Mouse (Mus musculus) midbrain, postnatal 0 days (tissue): ENCODE data around the gene Gm42688. TPM values are rescaled to one million over a fixed set of nuclear protein-coding genes. Genes with fewer than 3 reads are reported as not detected.

ENCODE experiments used
- ATAC-seq: fragments of 200-750 bp; cut with Nextera tagmentation; 2 replicates; pipeline ENCODE4 v1.8.0; 2017; ENCODE audit warnings: moderate number of reproducible peaks, mild to moderate bottlenecking, moderate TSS enrichment, moderate library complexity; ENCODE audit not compliant: low FRiP score
- DNase-seq: peaks from one replicate; pipeline ENCODE4 v3.0.0-alpha.2; 2015; ENCODE audit warnings: low spot score
- H3K27ac ChIP-seq: fragments of 300-500 bp; sonication (generic); 2 replicates; pipeline ENCODE4 v1.5.1; 2014; ENCODE audit warnings: low read depth, mild to moderate bottlenecking, low read length, mixed read lengths
- H3K27me3 ChIP-seq: fragments of 300-500 bp; sonication (generic); 2 replicates; pipeline ENCODE4 v1.6.1; 2014; ENCODE audit warnings: low read length, control low read depth, mixed read lengths; ENCODE audit not compliant: insufficient read depth
- H3K36me3 ChIP-seq: fragments of 300-500 bp; sonication (generic); 2 replicates; pipeline ENCODE4 v1.6.1; 2014; ENCODE audit warnings: low read length, control low read depth, mixed read lengths; ENCODE audit not compliant: insufficient read depth
- H3K4me1 ChIP-seq: fragments of 300-500 bp; sonication (generic); 2 replicates; pipeline ENCODE4 v1.6.1; 2014; ENCODE audit warnings: mild to moderate bottlenecking, control low read depth, antibody characterized with exemption, low read length, mixed read lengths; ENCODE audit not compliant: insufficient read depth
- H3K4me2 ChIP-seq: fragments of 300-500 bp; sonication (generic); 2 replicates; pipeline ENCODE4 v1.6.1; 2014; ENCODE audit warnings: low read depth, mild to moderate bottlenecking, low read length, mixed read lengths; ENCODE audit not compliant: poor library complexity, severe bottlenecking
- H3K4me3 ChIP-seq: fragments of 300-500 bp; sonication (generic); 2 replicates; pipeline ENCODE4 v1.5.1; 2014; ENCODE audit warnings: low read depth, mild to moderate bottlenecking, low read length, moderate library complexity
- H3K9ac ChIP-seq: fragments of 300-500 bp; sonication (generic); replicated peaks from 2 replicates; pipeline ENCODE4 v1.6.1; 2014; ENCODE audit warnings: mild to moderate bottlenecking, low read length, moderate library complexity, mixed read lengths; ENCODE audit not compliant: poor library complexity, severe bottlenecking
- H3K9me3 ChIP-seq: fragments of 300-500 bp; sonication (generic); 2 replicates; pipeline ENCODE4 v1.6.1; 2016; ENCODE audit warnings: low read length, control low read depth
- CTCF ChIP-seq: IDR thresholded peaks from 2 replicates; pipeline ENCODE4 v1.5.1; 2016; ENCODE audit warnings: antibody characterized with exemption, mild to moderate bottlenecking
- WGBS: fragments of 180-500 bp; shearing (Covaris S2); extraction: QIAGEN DNeasy Blood & Tissue Kit; methylation state at CpG from one replicate; pipeline ENCODE4 v1.1.7; 2014; 5-methylcytosine and 5-hydroxymethylcytosine counted together
- polyA plus RNA-seq: library from polyadenylated mRNA; unstranded; fragments of >200 nt; fragmentation: Nextera tagmentation; extraction: Ambion mirVana; gene quantifications from 2 replicates; pipeline ENCODE4 v1.2.1, GENCODE M21; 2015
- total RNA-seq: library from RNA; depleted of rRNA; stranded (reverse); fragments of >200 nt; gene quantifications from 2 replicates; pipeline ENCODE4 v1.2.3, GENCODE M21; 2014; rRNA removed

Gm42688 gene
- total RNA-seq (4.4 and 8.1 TPM in 2 replicates), polyA plus RNA-seq (3.5 and 4.4 TPM in 2 replicates)

DNA sequence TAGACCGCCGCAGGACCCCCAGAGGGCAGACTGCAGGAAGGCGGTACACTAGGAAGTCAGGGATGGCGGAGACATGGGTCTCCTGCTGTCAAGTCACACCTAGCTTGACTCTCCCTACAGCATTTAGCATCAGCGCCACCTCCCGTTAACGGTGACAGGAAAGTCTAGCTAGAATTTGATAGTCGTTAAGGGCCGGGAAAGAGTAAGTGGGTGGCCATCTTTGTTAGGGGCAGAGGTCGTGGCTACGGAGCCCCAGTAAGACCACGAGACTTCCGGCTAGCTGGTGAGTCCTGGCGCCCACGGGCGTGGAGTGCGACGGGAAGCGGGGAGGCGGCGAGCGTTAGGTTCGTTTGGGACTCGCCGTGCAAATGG, at the start of gene Gm42688, which contains the start of gene Ccdc142:
TSS of gene Gm42688 (plus strand) at position 302 of the 372 bp plus-strand sequence.
TSS of gene Ccdc142 (plus strand) at position 286 of the 372 bp plus-strand sequence.
- Histone ChIP-seq H3K9ac (peak within 1 kb of the TSS; percentile 83), H3K4me2 (peak within 1 kb of the TSS; percentile 74), H3K36me3 (peaks cover 8% of the 10 kb centered on the region; the same call in 1 of the 2 replicates), H3K4me1 (peaks cover 8% of the 10 kb centered on the region), H3K4me3 (peak within 1 kb of the TSS; percentile 78), H3K27me3 (no peaks in the 10 kb centered on the region), H3K9me3 (no peaks in the 10 kb centered on the region), H3K27ac (peak within 1 kb of the TSS; percentile 79)
- DNase-seq (peak; percentile 95), ATAC-seq (peak; percentile 91)
- WGBS = 0% methylated on average over 25 of the region's 25 CpGs
- peak; percentile 82 for TF ChIP-seq CTCF

- WGBS = under 1% methylated on average over 26 of the region's 26 CpGs
- ATAC-seq = peak; percentile 18; the same call in 1 of the 2 replicates
Measured at GRCm38 (mm10) chr6:83053136-83053960, 48.1 kb upstream of the Gm42688 start.

DNA sequence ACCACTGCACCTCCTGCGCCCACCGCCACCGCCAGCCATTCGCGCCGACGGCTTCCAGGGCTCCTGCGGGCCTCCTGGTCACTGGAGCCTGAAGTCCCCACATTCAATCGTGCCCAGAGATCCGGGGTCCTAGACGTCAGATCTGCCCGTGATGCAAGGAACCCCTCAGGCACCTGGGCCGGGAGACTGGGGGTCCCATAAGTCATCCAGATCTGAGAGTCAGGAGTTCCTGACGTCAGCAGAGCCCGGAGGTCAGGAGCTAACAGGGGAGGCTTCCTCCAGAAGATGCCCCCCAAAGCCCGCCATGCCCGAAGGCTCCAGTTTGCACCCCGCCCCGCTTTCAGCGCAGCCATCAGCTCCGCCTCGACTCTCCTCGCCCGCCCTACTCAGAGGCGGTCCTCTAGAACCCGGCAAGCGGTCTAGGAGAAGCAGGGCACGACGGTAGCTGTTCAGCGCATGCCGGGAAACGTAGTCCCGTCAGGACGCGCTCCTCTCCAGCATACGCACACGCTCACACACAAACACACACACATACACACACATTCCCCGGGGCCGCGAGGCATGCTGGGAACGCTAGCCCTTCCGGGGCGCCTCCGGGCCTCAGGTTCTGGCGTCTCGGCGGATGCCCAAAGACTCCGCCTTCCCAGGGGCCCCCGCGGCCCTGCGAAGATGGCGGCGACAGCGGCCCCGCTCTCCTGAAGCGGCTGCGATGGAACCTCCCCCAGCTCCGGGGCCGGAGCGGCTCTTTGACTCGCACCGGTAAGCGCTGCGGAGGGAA, 47.2 kb upstream of the Gm42688 start, which contains the start of gene Aup1:
TSS of gene Aup1 (plus strand) at position 448 of the 778 bp plus-strand sequence.
- no peaks in the 10 kb centered on the region for H3K9me3 ChIP-seq
- H3K9ac ChIP-seq = peak within 1 kb of the TSS; percentile 79
- peaks cover 10% of the 10 kb centered on the region for H3K4me1 ChIP-seq
- WGBS = 0% methylated on average over 59 of the region's 64 CpGs
- ATAC-seq (peak; percentile 96), DNase-seq (peak; percentile 99)
- H3K4me2 ChIP-seq = peak within 1 kb of the TSS; percentile 90
- peak within 1 kb of the TSS; percentile 89 for H3K27ac ChIP-seq
- peaks cover 13% of the 10 kb centered on the region for H3K36me3 ChIP-seq
- no peaks in the 10 kb centered on the region for H3K27me3 ChIP-seq
- TF ChIP-seq CTCF = no peak
- peak within 1 kb of the TSS; percentile 84 for H3K4me3 ChIP-seq

More at GRCm38 (mm10) chr6:83053136-83053960, 48.1 kb upstream of the Gm42688 start:
- Histone ChIP-seq H3K9me3 (no peaks in the 10 kb centered on the region), H3K4me2 (peak overlapping the region; percentile 90), H3K4me3 (peak overlapping the region; percentile 84), H3K36me3 (peaks cover 13% of the 10 kb centered on the region), H3K9ac (peak overlapping the region; percentile 79), H3K27me3 (no peaks in the 10 kb centered on the region), H3K4me1 (peaks cover 10% of the 10 kb centered on the region), H3K27ac (peak overlapping the region; percentile 89)
- no peak for TF ChIP-seq CTCF
- DNase-seq = peak; percentile 39

DNA sequence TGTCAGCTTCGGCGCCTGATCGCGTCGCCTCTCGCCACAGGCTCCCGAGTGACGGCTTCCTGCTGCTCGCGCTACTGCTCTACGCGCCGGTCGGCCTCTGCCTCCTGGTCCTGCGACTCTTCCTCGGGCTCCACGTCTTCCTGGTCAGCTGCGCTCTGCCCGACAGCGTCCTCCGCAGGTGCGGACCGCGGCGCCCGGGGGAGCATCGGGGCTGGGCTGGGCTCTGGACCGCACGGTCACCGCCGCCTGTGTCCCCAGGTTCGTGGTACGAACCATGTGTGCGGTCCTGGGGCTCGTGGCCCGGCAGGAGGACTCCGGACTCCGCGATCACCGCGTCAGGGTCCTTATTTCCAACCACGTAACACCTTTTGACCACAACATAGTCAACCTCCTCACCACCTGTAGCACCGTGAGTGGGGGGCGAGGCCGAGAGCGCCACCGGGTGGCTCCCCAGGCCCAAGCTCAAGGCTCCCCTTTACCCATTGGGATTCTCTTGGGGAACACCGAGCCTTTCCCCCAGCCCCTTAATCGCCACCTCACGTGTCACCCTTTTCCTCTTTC, 46.5 kb upstream of the Gm42688 start, which contains the start of gene Htra2:
TSS of gene Htra2 (minus strand) at position 403 of the 561 bp plus-strand sequence.
- peak within 1 kb of the TSS; percentile 84 for H3K4me3 ChIP-seq
- DNase-seq (peak; percentile 30), ATAC-seq (peak; percentile 38)
- TF ChIP-seq CTCF = peak; percentile 57
- peaks cover 10% of the 10 kb centered on the region for H3K4me1 ChIP-seq
- H3K9ac ChIP-seq = peak within 1 kb of the TSS; percentile 79
- H3K27ac ChIP-seq = peak within 1 kb of the TSS; percentile 89
- WGBS = under 1% methylated on average over 50 of the region's 50 CpGs
- H3K36me3 ChIP-seq = peaks cover 13% of the 10 kb centered on the region
- no peaks in the 10 kb centered on the region for H3K9me3 ChIP-seq
- no peaks in the 10 kb centered on the region for H3K27me3 ChIP-seq
- H3K4me2 ChIP-seq = peak within 1 kb of the TSS; percentile 90

DNA sequence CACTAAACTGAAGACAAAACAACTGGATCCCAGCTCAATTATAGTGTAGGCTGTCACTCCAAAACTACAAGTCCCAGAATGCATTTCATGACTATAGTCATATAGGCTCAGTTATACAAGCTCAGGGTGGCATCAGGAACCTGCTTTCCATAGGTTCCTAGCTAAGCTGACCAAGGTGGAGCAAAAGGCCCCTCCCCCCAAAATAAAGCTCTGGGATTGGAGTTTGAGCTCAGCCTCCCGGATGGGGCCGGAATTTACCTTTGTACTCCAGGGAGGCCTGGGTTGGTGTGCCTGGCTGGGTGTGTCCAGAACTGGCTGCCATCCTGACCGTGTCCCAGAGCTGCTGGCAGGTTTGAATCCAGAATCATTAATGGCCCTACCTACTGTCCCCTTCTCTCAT, 43.6 kb upstream of the Gm42688 start, which contains the start of gene Dqx1:
TSS of gene Dqx1 (plus strand) at position 55 of the 400 bp plus-strand sequence.
- Histone ChIP-seq H3K36me3 (peaks cover 8% of the 10 kb centered on the region), H3K4me2 (no peak within 1 kb of the TSS), H3K4me1 (peaks cover 10% of the 10 kb centered on the region), H3K9ac (no peak within 1 kb of the TSS), H3K27me3 (peaks cover 9% of the 10 kb centered on the region; the same call in 1 of the 2 replicates), H3K4me3 (no peak within 1 kb of the TSS), H3K9me3 (no peaks in the 10 kb centered on the region), H3K27ac (no peak within 1 kb of the TSS)
- 56% methylated on average over 3 of the region's 3 CpGs for WGBS
- TF ChIP-seq CTCF = no peak
- peak; percentile 51 for DNase-seq
- ATAC-seq = no peak
